Mouse (Mus musculus) v-Abl transformed pro-B cells (cell line): ENCODE data around the gene Cdx2.

Experiments
- in situ Hi-C, 2 experiments: fragments of 400-800 bp; cut with MboI; formaldehyde crosslinking; loops; one replicate each; pipeline ENCODE4 v1.15.1; 2025; ENCODE audit not compliant: unreplicated experiment in 2 of 2

Gene Cdx2

DNA sequence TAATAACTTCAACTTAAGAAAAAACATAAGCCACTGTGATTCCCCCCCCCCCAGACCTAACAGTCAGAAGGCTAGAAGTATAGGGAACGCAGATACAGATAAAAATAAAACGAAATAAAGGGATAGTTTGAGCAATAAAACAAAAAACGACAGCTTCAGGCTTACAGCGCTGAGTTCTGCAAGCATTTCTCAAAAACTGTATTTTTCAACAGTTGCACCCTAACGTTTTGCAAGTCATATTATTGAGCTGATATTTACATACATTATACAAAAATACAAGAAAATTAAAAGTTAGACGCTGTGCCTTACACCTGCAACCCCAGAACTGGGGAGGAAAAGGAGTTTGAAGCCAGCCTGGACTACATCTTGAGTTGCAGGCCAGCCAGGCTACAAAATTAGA lies 37.7 kb downstream of the Cdx2 start:
- in situ Hi-C loops: no loop called here

DNA sequence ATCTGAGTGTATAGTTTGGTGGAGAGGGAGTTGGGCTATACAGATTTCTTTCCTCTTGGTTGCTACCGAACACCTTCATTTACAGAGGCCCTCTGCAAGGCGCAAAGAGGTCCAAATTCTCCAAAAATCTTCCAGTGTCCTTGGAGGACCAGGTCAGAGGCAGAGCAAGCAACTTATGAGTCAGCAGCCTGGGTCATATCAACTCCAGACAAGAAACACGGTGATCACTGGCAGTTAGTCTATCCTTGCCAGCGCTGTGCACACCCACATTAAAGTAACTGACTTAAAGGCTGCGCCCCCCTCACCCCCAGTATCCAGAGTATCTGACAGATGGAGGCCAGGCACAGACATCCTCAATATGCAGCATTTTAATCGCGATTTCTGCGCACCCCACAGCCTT lies 38.3 kb downstream of the Cdx2 start:
- in situ Hi-C loops: no loop called here

DNA sequence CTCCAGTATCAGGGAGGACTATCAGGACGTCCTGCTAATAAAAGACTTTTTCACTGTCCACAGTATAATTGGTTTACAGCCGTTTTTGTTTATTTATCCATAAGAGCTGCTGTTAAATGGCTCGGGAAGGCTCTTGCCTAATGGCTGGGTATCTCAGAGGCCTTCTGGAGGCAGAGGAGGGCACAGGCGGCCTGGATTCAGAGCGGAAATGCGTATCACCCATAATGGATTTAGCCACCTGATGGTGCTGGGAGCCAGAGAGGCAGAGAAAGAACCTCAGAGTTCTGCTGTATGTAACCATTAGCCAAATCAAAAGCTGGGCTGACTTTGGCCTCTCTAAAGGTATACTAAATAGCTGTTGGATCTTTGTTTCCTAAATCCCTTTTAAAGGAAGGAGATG lies 39.6 kb downstream of the Cdx2 start:
- in situ Hi-C loops: no loop called here

DNA sequence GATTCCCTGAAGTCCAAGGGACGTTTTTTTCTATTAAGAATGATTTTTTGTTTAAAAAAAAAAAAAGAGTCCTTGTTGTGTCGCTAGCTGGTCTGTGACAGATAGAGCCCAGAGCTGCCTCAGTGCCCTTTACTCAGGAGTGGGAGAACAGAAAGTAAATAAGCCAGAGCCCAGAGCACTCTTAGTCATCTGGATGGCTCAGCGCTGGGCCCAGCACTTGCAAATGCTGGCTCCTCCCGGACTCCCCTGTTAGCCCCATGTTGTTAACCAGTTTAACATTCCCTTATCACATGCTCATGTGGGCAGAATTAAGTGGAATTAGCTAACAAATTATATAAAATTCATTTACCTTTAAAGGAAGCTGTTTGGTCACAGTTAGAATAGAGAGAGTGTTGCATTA lies 43.1 kb downstream of the Cdx2 start:
- in situ Hi-C loops: no loop called here

DNA sequence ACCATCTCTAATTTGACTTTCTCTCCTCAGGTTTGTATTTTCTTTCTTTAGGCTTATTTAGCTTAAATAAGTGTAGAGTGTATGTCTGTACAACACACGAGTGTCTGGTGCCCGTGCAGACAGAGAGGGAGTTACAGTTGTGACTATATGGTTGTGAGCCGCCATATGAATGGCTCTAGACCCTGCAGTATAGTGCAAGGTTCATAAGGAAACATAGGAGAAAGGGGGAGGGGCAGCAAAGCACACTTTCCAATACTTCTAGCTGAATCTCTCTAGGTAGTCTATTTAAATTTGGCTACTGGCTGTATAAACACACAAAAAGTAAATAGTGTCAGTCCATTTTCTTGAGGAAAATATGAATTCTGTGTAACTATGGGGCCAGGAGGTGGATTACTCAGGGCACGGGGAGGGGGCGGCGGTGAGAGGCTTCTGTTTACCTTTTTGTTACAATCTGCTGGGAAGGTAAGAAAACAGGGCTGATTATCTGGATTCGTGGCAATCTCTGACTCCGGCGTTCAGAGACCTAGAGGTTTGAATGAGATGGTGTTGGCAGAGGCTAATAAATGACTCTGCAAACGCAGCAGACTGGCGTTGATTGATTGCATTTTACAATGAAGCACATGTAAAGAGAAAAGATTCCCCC lies 45.0 kb downstream of the Cdx2 start:
- in situ Hi-C loops: no loop called here

DNA sequence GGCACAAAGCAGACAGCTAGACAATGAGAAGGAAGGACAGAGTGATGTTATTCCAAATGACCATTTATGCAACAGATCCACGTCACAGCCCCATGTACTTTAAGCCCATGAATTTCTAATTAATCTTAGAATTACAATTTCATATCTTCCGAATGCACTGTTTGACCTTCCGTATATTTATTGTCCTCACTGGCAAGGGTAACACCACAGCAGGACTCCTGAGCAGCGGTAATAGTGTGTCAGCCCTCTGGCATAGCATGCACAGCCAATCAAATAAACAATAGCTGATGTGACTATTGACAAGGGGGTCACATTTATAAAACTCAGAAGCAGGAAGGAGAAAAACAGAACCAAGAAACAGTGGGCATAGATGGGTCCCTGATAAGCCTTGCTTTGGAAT lies 46.3 kb downstream of the Cdx2 start:
- in situ Hi-C loops: no loop called here

DNA sequence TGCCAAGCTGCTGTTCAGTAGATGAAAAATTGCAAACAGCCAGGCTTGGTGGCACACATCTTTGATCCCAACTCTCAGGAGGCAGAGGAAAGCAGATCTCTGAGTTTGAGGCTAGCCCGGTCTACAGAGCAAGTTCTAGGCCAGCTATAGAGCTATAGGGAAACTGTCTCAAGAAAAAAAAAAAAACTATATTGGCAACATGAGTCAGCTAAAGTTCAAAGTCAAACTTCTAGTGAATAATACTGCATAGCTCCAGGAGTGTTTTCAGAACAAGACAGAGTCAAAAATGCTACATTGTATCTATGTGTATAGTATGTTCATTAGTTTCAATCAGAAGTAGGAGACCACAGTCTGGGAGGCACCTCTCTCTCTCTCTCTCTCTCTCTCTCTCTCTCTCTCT lies 46.9 kb downstream of the Cdx2 start:
- in situ Hi-C loops: no loop called here
